Mouse (Mus musculus) frontal cortex, adult (tissue): Measurements from ENCODE around the gene Cdc42bpg.

Experiments
- ATAC-seq: cut with Nextera tagmentation; 2 replicates; pipeline ENCODE4 v1.9.2; 2017; ENCODE audit warnings: mild to moderate bottlenecking, moderate library complexity, mixed read lengths; ENCODE audit not compliant: low TSS enrichment

The Cdc42bpg gene

GRCm38 (mm10) chr19:6324751-6325150, 18.5 kb downstream of the Cdc42bpg start:
- no peak for ATAC-seq

- no peak for ATAC-seq
Measured at GRCm38 (mm10) chr19:6331178-6331577, 24.9 kb downstream of the Cdc42bpg start.

- ATAC-seq: no peak
Measured at GRCm38 (mm10) chr19:6331719-6332516, 25.7 kb downstream of the Cdc42bpg start.

GRCm38 (mm10) chr19:6333761-6334595, 27.7 kb downstream of the Cdc42bpg start:
- no peak for ATAC-seq

- peak; percentile 94 for ATAC-seq
Measured at GRCm38 (mm10) chr19:6334673-6335457, 28.6 kb downstream of the Cdc42bpg start, which contains the start of gene Men1. Men1 (plus strand) TSS chr19:6334979.

- 0 out of 2 replicates have a peak, but pooled peaks have one; percentile 4 for ATAC-seq
Measured at GRCm38 (mm10) chr19:6335458-6335827, 29.2 kb downstream of the Cdc42bpg start.

- no peak for ATAC-seq
Measured at GRCm38 (mm10) chr19:6336920-6337319, 30.7 kb downstream of the Cdc42bpg start.

GRCm38 (mm10) chr19:6338171-6338570, 31.9 kb downstream of the Cdc42bpg start:
- no peak for ATAC-seq

- ATAC-seq: no peak
Measured at GRCm38 (mm10) chr19:6338716-6339115, 32.5 kb downstream of the Cdc42bpg start.

- no peak for ATAC-seq
Measured at GRCm38 (mm10) chr19:6339191-6339590, 32.9 kb downstream of the Cdc42bpg start.

GRCm38 (mm10) chr19:6339890-6340504, 33.7 kb downstream of the Cdc42bpg start:
- ATAC-seq: no peak

GRCm38 (mm10) chr19:6340524-6341452, 34.5 kb downstream of the Cdc42bpg start, which contains the start of gene Map4k2:
Map4k2 (plus strand) TSS chr19:6341135.
- ATAC-seq: peak; percentile 71

GRCm38 (mm10) chr19:6341453-6342077, 35.3 kb downstream of the Cdc42bpg start:
- ATAC-seq: no peak

GRCm38 (mm10) chr19:6342276-6342933, 36.1 kb downstream of the Cdc42bpg start:
- no peak for ATAC-seq

GRCm38 (mm10) chr19:6343066-6343925, 37.0 kb downstream of the Cdc42bpg start:
- no peak for ATAC-seq

- no peak for ATAC-seq
Measured at GRCm38 (mm10) chr19:6343996-6344395, 37.7 kb downstream of the Cdc42bpg start.

- no peak for ATAC-seq
Measured at GRCm38 (mm10) chr19:6346023-6346422, 39.8 kb downstream of the Cdc42bpg start.

GRCm38 (mm10) chr19:6346661-6347060, 40.4 kb downstream of the Cdc42bpg start:
- ATAC-seq: no peak
